Mouse (Mus musculus): ENCODE measurements at regions not wholly inside any gene's neighbourhood (a gene's known extent, or its start where the extent isn't known, plus 50 kb on each side); places are given as distances from the start of the nearest gene placed in this dataset.

DNA sequence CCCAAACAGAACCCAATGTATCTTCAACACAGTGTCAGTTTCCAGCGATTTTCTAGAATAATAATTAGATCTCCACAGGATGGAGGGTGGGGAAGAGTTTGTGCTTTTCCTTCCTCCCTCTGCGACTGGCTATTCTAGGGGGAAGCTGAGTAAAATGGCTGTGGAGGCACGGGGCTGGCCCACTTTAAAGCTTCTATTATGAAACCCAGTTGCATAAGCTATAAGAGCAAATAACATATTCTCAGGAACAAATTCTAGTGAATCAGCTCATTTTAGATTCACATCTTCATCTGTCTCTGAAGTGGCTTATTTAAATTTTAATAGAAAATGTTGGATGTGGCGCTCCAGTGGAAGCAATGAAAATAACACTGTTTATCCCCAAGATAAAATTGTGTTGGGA lies 102.6 kb upstream of the Cpeb2 start:
- DNase-seq (ENCODE audit: extremely low spot score in 1 of 2, low spot score in 1 of 2): no peak

GRCm38 (mm10) chr5:43130901-43131557 lies 101.9 kb upstream of the Cpeb2 start:
- DNase-seq (ENCODE audit: extremely low spot score in 1 of 2, low spot score in 1 of 2): no peak

- no peak for DNase-seq (ENCODE audit: extremely low spot score in 1 of 2, low spot score in 1 of 2)
These were observed 99.3 kb upstream of the Cpeb2 start for GRCm38 (mm10) chr5:43133672-43134071.

DNA sequence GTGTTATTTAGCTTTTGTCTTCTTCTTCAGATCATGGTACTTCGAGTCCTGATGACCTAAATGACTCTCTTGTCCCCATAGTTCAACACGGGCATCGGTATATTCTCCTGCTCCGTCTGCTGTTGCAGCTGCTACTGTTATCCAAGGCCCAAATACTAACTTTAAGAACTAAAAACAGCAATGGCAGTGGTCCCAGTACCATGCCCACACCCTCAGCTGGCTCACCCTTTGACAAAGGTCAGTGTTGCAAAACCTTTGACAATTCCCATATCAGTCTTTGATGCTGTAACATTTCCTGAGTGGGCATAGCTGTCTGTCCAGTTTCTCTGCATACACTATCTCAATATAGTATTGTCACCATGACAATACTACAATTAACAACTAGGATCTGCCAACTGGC lies 96.8 kb upstream of the Cpeb2 start:
- no peak for DNase-seq (ENCODE audit: extremely low spot score in 1 of 2, low spot score in 1 of 2)

DNA sequence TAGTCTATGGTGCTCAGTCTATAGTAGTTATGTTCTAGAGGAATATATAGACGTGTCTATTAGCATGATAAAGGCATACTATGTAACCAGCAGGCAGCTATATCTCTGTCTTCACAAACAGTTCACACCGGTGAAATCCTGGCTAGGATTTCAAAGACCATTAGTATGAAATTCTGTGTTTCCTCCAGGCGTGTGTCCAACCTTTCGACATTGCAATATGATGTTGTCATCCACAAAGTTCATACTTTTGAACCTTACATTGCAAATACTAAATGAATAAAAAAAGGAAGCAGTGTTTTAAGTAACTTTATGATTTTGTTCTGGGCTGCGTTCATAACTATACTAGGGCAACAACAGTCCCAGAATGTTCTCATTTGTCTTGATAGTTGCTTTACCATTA lies 95.2 kb upstream of the Cpeb2 start:
- DNase-seq (ENCODE audit: extremely low spot score in 1 of 2, low spot score in 1 of 2): no peak

GRCm38 (mm10) chr5:43138931-43139486 lies 94.0 kb upstream of the Cpeb2 start:
- DNase-seq (ENCODE audit: extremely low spot score in 1 of 2, low spot score in 1 of 2): no peak

DNA sequence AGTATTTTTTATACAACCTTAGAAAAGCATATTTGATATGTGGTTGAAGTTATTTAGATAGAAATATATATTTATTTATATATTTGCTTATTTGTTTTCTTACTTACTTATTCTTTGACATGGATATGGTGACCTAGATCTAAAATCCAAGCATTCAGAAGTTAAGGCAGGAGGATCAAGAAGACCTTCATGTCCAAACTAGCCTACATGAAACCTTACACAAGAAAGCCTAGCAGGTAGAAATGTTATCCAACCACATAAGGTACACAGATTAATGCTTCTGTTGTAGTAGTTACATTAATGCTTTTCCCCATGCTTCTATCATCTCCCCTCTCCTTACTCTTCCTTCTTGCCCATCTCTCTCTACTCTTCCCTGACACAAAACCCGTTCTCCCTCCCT lies 93.2 kb upstream of the Cpeb2 start:
- no peak for DNase-seq (ENCODE audit: extremely low spot score in 1 of 2, low spot score in 1 of 2)

DNA sequence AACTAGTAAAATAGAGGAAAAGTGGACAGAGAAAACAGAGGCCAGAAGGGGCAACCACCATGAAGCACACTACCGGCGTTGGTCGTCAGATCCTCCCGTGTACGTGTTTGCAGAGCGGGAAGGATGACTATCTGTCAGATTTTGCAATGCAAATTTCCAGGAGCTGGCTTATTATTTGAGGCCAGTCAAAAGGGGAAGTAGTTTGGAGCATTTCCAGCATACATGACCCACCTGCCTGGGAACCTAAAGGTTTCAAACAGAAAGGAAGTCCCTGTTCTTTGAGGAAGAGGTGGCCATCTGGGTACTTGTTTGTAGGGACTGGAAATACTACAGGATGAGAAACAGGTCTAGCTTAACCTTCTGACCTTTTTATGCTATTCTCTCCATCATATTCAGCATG lies 87.0 kb upstream of the Cpeb2 start:
- no peak for DNase-seq (ENCODE audit: extremely low spot score in 1 of 2, low spot score in 1 of 2)

GRCm38 (mm10) chr5:43146928-43147327 lies 86.0 kb upstream of the Cpeb2 start:
- DNase-seq (ENCODE audit: extremely low spot score in 1 of 2, low spot score in 1 of 2): no peak

DNA sequence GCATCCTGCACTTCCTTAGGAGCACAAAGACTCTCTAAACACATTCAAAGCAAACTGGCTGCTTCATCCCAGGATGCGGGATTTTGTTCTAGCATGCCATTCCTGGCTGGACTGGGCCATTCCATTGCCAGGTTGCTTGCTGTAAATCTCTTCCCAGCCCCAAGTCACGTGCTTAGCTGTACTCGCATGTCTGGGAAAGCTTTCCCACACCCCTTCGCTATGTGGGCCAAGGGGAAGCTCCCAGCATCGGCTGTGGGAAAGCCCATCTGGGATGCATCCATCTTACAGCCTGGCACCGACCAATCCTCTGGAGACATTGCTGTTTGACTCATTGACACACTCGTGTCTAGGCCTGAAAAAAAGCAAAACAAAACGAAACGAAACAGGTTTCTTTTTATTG lies 84.5 kb upstream of the Cpeb2 start:
- no peak for DNase-seq (ENCODE audit: extremely low spot score in 1 of 2, low spot score in 1 of 2)

- no peak for DNase-seq (ENCODE audit: extremely low spot score in 1 of 2, low spot score in 1 of 2)
These were observed 83.4 kb upstream of the Cpeb2 start for GRCm38 (mm10) chr5:43149559-43149958.

DNA sequence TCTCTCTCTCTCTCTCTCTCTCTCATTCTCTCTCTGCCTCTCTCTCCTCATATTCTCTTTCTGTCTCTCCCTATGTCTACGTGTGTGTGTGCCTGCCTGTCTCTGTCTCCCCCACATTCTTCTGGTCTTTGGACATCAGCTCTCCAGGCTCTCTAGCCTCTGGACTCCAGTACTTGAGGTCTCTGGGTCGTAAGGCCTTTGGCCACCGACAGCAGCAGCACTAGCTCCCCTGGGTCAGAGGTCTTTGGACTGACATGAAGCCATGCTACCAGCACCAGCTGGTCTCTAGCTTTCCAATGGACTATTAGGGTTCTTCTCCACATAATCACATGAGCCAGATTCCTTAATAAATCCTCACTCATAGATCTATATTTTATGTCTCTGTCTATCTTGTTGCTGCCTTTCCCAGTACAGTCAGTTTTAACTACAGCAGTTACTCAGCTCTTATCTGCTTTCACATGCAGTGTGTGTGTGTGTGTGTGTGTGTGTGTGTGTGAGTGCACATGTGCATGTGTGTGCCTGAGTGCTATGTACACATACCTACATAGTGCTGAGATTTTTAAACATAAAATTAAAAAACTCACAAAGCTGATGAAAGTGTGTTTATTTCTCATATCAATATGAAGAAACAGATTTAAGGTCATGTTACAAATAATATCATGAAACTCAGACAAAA lies 81.7 kb upstream of the Cpeb2 start:
- DNase-seq (ENCODE audit: extremely low spot score in 1 of 2, low spot score in 1 of 2): no peak

- DNase-seq (ENCODE audit: extremely low spot score in 1 of 2, low spot score in 1 of 2): no peak
These were observed 80.8 kb upstream of the Cpeb2 start for GRCm38 (mm10) chr5:43152119-43152611.

- DNase-seq (ENCODE audit: extremely low spot score in 1 of 2, low spot score in 1 of 2): no peak
These were observed 80.1 kb upstream of the Cpeb2 start for GRCm38 (mm10) chr5:43152881-43153280.

DNA sequence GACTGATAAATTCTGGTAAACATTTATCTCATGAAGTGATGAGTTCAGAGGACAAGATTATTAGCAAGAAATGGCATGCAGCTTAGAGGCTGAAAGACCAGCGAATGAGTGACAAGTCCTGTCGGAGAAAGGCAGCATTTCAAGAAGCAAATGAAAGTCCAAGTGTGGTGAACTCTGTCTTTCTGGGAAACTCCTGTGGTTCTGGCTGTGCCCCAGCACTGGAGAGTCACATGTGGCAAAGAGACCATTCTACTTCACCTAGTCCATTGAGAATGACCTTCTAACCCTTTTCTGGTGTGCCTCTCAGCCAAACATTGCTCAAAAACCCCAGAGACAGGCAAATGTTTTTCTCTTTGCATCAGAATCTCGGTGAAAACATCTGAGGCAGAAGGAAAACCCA lies 76.2 kb upstream of the Cpeb2 start:
- DNase-seq (ENCODE audit: extremely low spot score in 1 of 2, low spot score in 1 of 2): no peak

- no peak for DNase-seq (ENCODE audit: extremely low spot score in 1 of 2, low spot score in 1 of 2)
These were observed 72.8 kb upstream of the Cpeb2 start for GRCm38 (mm10) chr5:43160140-43160539.

DNA sequence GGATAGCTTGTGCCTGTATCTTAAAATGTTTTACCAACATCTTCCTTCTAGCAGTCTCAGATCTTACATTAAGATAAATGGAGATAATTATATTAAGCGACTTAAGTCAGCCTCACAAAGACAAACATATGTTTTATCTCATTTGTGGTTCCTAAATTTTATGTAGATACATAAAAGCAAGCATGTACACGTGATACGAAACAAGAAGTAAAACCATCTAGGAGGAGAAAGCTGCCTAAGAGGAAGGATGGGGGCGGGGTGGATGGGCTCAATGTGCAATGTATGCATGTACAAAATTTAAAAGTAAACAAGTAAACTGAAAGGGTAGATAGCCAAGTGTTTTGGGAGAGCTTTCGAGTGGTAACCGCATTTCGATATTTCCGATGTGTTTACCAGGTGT lies 51.5 kb upstream of the Cpeb2 start:
- no peak for DNase-seq (ENCODE audit: extremely low spot score in 1 of 2, low spot score in 1 of 2)

All from layer of hippocampus, postnatal 25 days (tissue).